Mouse (Mus musculus): ENCODE data around the gene Gm11757.
"Not testable (repeated sequence)": the region's sequence is repeated elsewhere in the genome, so short reads cannot be mapped to it uniquely, and the experiment has no call there.

Gene Gm11757

GRCm38 (mm10) chr4:73891012-73891411 is at the start of gene Gm11757:
Gm11757 (minus strand) TSS chr4:73891112.
- DNase-seq (ENCODE audit: low read depth, low spot score): not testable (repeated sequence)

GRCm38 (mm10) chr4:73920660-73921059 is 29.7 kb upstream of the Gm11757 start, which contains the start of gene Gm11756:
Gm11756 (minus strand) TSS chr4:73920760.
- DNase-seq (ENCODE audit: low read depth, low spot score): not testable (repeated sequence)

DNA sequence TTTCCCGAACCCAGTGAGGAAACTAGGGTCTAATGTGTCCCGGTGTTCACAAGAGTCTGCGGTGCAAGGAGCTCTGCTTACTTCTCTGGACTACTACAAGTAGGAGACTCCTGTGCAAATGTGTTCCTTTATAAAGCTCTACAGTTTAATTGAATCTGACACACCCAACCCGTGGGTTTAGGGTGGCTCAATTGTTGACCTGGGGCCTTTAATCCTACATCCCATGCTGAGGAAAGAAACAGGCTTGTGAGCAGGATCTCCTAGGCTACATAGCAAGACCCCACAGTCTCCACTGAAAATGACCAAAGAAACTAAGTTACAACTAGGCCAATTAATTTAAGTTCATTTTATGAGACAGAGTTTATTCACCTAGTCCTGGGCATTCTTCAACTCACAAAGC is 14.9 kb upstream of the Gm11757 start, which contains the start of gene Gm13871:
TSS of gene Gm13871 (minus strand) at position 101 of the 400 bp plus-strand sequence.
- not testable (repeated sequence) for DNase-seq (ENCODE audit: low read depth, low spot score)

DNA sequence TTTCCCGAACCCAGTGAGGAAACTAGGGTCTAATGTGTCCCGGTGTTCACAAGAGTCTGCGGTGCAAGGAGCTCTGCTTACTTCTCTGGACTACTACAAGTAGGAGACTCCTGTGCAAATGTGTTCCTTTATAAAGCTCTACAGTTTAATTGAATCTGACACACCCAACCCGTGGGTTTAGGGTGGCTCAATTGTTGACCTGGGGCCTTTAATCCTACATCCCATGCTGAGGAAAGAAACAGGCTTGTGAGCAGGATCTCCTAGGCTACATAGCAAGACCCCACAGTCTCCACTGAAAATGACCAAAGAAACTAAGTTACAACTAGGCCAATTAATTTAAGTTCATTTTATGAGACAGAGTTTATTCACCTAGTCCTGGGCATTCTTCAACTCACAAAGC is 14.7 kb downstream of the Gm11757 start, which contains the start of gene Gm11758:
TSS of gene Gm11758 (minus strand) at position 101 of the 400 bp plus-strand sequence.
- DNase-seq (ENCODE audit: low read depth, low spot score): not testable (repeated sequence)
